Mouse (Mus musculus) bone marrow macrophage, adult 2 months (primary cell): ENCODE measurements around the gene Slc5a1. TPM values are rescaled to one million over a fixed set of nuclear protein-coding genes. Genes with fewer than 3 reads are reported as not detected.

Source experiments
- H3K27ac ChIP-seq: 2 replicates; pipeline ENCODE4 v1.5.1; 2012; ENCODE audit warnings: low read depth, low read length; ENCODE audit not compliant: insufficient read depth
- H3K4me1 ChIP-seq: 2 replicates; pipeline ENCODE4 v1.6.1; 2012; ENCODE audit warnings: low read length; ENCODE audit not compliant: control insufficient read depth, insufficient read depth
- H3K4me3 ChIP-seq: 2 replicates; pipeline ENCODE4 v1.5.1; 2012; ENCODE audit warnings: mild to moderate bottlenecking, low read length, moderate library complexity; ENCODE audit not compliant: insufficient read depth
- CTCF ChIP-seq: IDR thresholded peaks from 2 replicates; pipeline ENCODE4 v1.5.1; 2012; ENCODE audit warnings: low read depth, mild to moderate bottlenecking, low read length, moderate library complexity
- POLR2A ChIP-seq: IDR thresholded peaks from 2 replicates; pipeline ENCODE4 v1.6.1; 2012; ENCODE audit warnings: mild to moderate bottlenecking, low read depth, low read length, borderline replicate concordance
- polyA plus RNA-seq: library from polyadenylated mRNA; stranded (reverse); fragments of >200 nt; gene quantifications from 2 replicates; pipeline ENCODE4 v1.2.4, GENCODE M21; 2012; ENCODE audit not compliant: missing spikeins, insufficient read depth, insufficient read length

Slc5a1 gene
- polyA plus RNA-seq, 1 experiment, result not detected

DNA sequence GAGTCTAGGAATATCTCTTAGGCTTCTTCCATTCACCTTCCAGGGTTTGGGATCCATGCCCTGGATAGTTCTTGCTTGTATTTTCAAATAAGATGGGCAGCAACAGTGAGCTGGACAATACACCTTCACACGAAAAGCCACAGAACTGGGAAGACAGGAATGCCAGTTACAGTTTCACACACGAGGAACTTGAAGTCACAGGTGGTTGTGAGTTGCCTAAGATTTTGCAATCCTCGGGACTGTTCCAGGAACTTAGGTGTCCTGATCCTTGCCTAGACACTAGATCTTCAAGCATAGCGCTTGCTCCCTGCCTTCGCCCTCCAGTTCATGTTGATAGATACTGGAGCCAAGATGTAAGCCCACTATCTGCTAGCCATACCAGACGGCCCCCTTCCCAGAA lies 1.6 kb downstream of the Slc5a1 start:
- H3K27ac ChIP-seq, result no peak overlapping the region
- TF ChIP-seq POLR2A, result no peak
- TF ChIP-seq CTCF, result no peak
- no peak overlapping the region for H3K4me3 ChIP-seq
- H3K4me1 ChIP-seq, result no peaks in the 10 kb centered on the region

DNA sequence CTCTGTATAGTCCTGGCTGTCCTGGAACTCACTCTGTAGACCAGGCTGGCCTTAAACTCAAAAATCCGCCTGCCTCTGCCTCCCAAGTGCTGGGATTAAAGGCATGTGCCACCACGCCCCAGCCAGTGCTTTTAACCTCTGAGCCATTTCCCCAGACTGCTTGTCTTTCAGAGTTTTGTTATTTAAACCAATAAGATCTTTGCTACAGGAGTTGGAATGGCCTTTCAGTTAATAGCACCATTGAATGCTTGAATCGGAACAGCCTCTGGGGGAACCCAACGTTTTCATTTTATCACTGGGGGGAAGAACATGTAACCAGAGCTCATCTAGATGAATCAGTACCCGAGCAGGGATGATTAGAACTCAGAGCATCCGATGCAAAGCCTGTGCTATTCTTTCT lies 3.0 kb downstream of the Slc5a1 start:
- TF ChIP-seq CTCF (no peak), POLR2A (no peak)
- no peak overlapping the region for H3K4me3 ChIP-seq
- H3K27ac ChIP-seq, result no peak overlapping the region
- H3K4me1 ChIP-seq, result no peaks in the 10 kb centered on the region

DNA sequence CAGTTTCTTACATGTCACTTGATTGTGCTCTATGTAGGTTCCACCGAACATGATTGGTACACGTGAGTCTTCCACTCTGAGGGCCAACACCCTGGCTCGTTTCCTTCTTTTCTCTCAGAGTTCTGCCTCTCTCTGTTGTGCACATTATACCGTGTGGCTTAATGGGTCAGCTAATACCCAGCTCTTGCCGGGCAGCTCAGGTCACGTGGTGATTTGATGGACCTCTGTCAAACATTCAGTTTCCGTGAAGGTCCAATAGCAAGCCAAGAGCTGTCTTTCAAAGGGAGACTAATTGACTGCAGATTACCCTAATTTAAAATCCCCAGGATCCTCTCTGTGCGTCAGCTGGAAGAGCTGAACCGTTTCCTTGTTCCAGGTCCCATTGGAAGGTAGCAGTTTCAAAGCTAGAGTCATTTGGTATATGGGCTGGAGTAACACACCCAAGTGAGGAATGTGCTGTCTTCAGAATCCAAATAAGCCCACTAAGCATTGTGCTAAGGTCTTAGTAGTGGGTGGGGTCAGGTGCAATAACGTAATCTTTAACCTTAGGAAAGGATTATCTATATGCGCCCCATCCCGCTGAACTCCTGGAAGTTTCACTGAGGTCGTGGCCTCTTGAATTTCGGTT lies 3.9 kb downstream of the Slc5a1 start:
- H3K4me3 ChIP-seq, result no peak overlapping the region
- H3K27ac ChIP-seq, result no peak overlapping the region
- H3K4me1 ChIP-seq, result no peaks in the 10 kb centered on the region
- no peak for TF ChIP-seq CTCF

DNA sequence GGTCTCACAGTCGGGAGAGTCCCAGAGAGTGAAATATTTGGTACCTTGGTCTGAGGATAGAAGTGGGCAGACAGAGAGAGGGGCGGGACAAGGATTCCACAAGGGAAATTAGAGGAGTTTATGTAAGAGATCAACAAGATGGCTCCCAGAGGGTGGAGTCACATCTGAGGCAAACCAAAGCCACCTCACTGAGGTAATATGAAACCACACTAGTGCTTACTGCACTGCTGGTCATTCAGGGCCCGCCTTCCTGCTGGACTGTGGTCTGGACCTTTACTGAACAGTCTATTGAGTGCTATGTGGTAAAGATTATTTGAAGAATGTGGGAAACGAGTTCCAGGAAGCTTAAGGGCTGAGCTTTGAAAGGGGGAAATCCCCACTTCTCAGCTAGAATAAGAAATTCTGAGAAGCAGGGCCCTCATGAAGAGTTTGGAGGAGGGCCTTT lies 17.9 kb downstream of the Slc5a1 start:
- Histone ChIP-seq H3K4me1 (no peaks in the 10 kb centered on the region), H3K4me3 (no peak overlapping the region), H3K27ac (no peak overlapping the region)
- TF ChIP-seq POLR2A (no peak), CTCF (no peak)

DNA sequence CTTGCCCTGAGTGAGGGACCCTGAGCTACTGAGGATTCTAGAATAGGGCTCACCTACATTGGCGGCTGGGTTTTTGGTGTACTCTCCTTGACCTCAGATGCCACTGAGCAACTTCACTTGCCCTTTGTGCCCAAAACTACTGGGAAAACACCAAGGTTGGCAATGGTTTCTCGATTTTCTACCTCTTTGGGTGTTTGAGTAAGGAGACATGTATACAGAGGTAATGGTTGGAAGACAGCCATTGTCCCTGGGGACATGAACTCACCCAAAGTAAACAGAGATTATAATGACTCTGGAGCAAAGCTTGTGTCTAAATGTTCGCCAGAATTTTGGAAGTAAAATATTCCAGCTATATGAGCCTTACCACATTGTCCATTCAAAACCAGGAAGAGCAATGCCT lies 19.6 kb downstream of the Slc5a1 start:
- TF ChIP-seq POLR2A (no peak), CTCF (no peak)
- no peak overlapping the region for H3K27ac ChIP-seq

DNA sequence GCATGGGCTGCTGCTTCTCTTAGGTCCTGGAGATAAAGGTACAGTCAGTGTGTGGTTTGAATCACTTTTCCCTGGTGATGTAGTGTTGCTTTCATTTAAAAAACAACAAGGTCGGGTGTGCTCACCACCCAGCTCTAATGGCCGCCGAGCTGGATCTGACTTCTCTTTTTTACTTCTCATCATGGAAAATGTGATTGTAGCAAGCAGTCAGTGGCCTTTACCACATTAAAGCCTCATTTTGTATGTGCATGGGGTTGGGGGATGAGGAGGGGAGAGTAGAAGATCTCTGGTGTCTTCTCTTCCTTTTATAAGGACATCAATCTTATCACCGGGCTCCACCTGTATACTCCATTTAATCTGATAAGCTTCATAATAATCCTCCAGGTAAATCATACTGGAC lies 21.3 kb downstream of the Slc5a1 start:
- TF ChIP-seq POLR2A, result no peak
- TF ChIP-seq CTCF, result no peak
- no peaks in the 10 kb centered on the region for H3K4me1 ChIP-seq
- no peak overlapping the region for H3K4me3 ChIP-seq

More for the DNA sequence above, 19.6 kb downstream of the Slc5a1 start:
- Histone ChIP-seq H3K4me3 (no peak overlapping the region), H3K4me1 (no peaks in the 10 kb centered on the region)

DNA sequence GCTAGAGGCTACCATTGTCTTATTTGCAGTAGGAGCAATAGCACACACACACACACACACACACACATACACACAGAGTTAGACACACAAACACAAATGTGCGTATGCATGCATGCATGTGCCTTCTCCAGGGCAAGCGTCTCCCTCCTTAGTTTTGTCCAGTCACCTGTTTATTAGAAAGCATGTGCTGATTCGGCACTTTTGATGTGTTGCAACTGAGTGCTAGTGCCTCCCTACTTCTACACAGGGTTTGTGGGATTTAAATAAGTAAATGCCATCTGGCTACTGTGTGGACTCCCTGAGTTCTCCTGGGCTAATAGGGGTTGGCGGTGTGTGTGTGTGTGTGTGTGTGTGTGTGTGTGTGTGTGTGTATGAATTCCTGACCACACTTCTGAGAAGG lies 30.1 kb downstream of the Slc5a1 start:
- H3K27ac ChIP-seq, result no peak overlapping the region
- no peak overlapping the region for H3K4me3 ChIP-seq

More for the DNA sequence above, 21.3 kb downstream of the Slc5a1 start:
- H3K27ac ChIP-seq, result no peak overlapping the region

DNA sequence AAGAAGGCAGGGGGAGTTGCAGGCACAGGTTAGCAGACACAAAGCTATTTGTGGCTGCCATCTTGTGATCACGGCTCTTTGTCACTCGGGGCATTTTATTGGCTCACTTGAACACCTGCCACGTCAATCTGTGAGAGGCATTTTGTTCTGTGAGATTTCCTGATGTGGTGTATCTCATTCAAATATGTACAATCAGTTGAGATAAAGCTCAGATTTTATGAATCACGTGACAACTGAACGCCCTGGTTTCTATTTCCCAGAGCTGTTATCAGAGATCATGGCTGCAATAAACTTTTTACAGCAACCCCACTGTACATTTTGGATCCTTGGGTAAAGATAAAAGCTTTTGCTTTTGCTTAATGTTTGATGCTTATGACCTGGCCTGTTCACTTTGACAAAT lies 31.6 kb downstream of the Slc5a1 start:
- Histone ChIP-seq H3K27ac (no peak overlapping the region), H3K4me3 (no peak overlapping the region), H3K4me1 (no peaks in the 10 kb centered on the region)
- TF ChIP-seq POLR2A, result no peak
- TF ChIP-seq CTCF, result no peak

More for the DNA sequence above, 30.1 kb downstream of the Slc5a1 start:
- TF ChIP-seq CTCF, result no peak
- TF ChIP-seq POLR2A, result no peak
- no peaks in the 10 kb centered on the region for H3K4me1 ChIP-seq

DNA sequence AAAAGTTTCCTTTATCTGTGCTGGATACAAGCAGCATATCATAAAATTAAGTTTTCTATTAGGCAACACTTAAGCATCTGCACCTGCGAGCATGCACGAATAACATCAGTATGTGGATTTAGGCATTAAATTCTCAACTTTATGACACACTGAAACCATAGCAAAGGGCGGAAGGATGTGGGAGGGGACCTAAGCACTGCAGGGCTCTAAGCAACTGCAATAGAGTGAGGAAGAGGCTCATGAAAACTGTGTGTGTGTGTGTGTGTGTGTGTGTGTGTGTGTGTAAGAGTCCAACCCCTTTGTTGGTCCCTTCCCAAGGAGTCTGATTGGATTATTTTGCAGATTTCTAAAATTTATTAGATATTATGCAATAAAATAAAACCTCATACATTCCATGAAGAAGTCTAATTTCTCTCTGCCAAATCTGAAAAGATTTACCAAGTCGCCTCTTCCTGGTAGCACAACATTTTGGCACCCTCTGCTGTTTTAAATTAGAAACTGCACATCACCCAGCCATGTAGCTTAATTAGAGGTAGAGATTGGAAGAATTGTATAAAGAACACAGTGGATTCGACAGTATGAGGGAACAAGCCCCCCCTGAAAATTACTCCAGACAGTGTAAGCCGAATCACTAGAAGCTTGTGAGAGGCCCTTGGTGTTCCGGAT lies 38.9 kb downstream of the Slc5a1 start:
- no peak overlapping the region for H3K27ac ChIP-seq
- TF ChIP-seq POLR2A (no peak), CTCF (no peak)
- H3K4me3 ChIP-seq, result no peak overlapping the region
- no peaks in the 10 kb centered on the region for H3K4me1 ChIP-seq

DNA sequence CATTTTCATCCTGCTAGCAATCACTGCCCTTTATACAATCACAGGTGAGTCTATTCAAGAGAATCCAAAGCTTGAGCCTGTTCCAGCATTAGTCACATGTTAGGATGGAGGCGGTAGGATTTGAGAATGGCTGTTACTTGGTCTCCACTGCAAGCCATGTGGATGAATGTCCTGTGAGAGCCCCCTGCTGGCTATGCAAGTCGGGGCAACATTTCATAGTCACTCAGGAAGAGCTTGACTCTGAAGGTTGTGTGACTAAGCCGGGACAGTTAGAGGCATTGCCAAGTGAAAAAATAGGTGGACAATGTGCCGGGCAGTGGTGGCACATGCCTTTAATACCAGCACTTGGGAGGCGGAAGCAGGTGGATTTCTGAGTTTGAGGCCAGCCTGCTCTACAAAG lies 40.0 kb downstream of the Slc5a1 start:
- no peak overlapping the region for H3K4me3 ChIP-seq
- H3K27ac ChIP-seq, result no peak overlapping the region
- TF ChIP-seq CTCF (peak; percentile 59; the same call in 1 of the 2 replicates), POLR2A (no peak)
- no peaks in the 10 kb centered on the region for H3K4me1 ChIP-seq
